Mouse (Mus musculus): Measurements from ENCODE around the gene BC147527.
"Not testable (repeated sequence)": the region's sequence is repeated elsewhere in the genome, so short reads cannot be mapped to it uniquely, and the experiment has no call there.

GRCm38 (mm10) chr13:120259718-120260117 is 40.5 kb upstream of the BC147527 start:
- TF ChIP-seq CTCF (conservative IDR thresholded peaks at IDR 0.05; ENCODE audit: low read length); NANOG (IDR thresholded peaks at IDR 0.05; ENCODE audit: borderline replicate concordance, low read length); POU5F1 (IDR thresholded peaks at IDR 0.05; ENCODE audit: borderline replicate concordance, low read length): not testable (repeated sequence)

Measured in E14TG2a.4 (cell line).